Mouse (Mus musculus): ENCODE data around the gene Il3.
"Not testable (repeated sequence)": the region's sequence is repeated elsewhere in the genome, so short reads cannot be mapped to it uniquely, and the experiment has no call there.

Gene Il3

DNA sequence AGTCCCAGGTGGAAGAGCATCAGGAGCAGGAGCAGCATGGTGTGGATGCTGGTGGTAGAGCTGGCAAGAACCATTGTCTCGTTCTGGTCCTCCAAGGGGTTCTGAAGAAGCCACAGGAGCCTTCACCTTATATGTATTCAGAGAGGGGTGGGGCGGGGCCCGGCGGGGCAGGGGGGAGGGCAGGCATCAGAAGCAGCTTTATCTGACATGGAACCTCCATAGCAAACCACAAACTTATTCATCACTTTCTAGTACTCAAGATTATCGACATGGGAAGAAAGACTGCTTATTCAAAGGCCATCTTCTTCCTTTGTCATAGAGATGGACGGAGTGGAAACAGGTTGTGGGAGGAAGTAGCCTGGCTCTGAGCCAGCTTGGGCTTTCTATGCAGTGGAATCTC is at the start of gene Il3:
Gene Il3, minus strand, starts transcription at position 101 of the 400 bp plus-strand sequence.
- no peak for DNase-seq (ENCODE audit: extremely low read depth, low read depth)

DNA sequence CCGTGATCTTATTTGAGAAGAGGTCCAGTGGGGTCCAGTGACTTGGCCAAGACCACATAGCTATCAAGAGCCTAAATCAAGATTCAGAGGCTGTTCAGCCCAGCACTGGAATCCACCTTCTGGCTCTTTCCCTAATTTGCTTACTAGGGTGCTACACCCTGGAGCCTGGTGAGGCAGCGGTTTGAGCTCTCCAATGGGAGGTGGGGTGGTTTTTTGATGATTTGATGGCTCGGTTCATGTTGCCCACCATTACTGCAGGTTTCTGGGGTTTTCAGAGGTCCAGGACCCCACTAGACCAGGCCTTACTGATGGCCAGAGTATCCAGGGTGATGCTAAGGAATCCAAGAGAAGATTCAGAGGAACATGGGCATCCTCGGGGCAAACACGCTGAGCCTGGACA is 48.3 kb upstream of the Il3 start:
- no peak for DNase-seq (ENCODE audit: extremely low read depth, low read depth)

- DNase-seq (ENCODE audit: extremely low read depth, low read depth), result no peak
Observed at GRCm38 (mm10) chr11:54314740-54315139, 47.7 kb upstream of the Il3 start.

DNA sequence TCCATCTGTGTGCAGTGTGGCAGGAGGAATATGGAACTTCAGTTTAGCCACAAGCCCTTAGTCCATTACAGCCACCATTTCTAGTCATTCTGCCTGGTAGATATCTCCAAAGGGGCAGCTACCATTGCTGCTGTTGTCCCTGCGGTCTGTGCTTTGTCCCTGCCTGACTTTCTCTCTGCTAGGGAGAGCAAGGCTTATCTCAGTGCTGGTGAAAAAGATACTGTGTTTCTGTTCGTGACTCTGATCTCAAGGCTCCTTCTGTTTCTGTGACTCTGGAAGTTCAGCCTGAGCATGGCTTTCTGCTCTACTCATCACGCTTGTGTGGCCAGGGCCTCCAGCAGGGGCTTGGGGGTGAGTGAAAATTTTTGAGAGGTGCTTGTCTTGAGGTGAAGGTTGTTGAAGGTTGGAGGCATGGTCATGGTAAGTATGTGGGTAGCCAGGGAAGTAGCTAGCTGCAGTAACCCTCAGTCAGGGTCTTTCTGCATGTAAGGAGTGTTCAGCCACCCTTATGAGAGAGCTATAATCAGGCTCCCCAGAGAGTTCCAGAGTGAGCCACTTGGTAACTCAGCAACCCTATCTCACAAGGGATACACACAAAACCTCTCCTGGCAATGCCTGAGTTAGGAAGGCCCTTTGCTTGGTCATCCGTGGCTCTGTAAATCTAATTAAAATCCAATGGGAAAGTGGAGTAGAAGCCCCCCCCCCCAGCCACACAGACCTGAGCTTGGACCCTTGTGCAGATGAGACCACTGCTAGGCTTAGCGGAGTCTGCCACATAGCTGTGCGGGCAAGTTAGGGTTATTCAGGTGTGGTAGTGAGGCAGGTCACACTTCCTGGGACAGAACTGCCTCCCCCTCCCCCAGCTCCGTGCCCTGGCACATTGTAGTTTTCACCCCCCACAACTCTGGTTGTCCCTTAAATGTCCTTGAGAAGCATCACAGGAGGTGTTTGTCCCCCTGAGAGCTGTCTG is 46.6 kb upstream of the Il3 start:
- DNase-seq (ENCODE audit: extremely low read depth, low read depth), result peak; percentile 53

GRCm38 (mm10) chr11:54312603-54313002 is 45.5 kb upstream of the Il3 start:
- DNase-seq (ENCODE audit: extremely low read depth, low read depth), result no peak

- no peak for DNase-seq (ENCODE audit: extremely low read depth, low read depth)
Observed at GRCm38 (mm10) chr11:54312021-54312420, 44.9 kb upstream of the Il3 start.

GRCm38 (mm10) chr11:54310588-54310987 is 43.5 kb upstream of the Il3 start:
- no peak for DNase-seq (ENCODE audit: extremely low read depth, low read depth)

DNA sequence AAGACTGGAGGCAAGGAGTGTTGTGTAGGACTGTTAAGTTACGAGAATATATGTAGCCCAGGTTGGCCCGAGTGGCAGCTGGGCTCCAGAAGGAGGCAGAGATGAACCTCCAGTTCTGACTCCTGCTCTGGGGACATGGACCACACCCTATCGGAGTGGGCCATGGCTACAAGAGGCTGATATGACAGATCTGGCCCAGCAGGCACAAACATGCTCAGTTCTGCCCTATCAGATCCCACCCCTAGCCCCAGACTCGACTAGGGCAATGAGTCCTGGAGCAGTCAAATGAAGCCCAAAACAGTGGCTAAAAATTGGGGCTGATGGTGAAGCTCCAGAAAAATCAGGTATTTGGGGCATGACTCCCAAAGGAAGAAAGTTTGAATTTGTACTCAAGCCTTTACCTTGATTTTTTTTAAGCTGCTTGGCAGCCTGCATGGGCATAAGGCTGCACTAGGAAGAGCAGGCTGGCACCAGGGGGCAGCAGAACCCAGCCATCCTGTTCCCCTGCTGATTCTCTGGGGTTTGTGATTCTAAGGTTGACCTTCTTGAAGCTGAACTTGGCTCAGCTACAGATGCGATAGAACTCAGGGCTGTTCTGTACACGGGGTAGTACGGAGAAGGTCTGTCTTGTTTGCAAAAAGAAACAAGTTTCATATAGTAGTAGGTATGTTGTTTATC is 40.2 kb upstream of the Il3 start:
- DNase-seq (ENCODE audit: extremely low read depth, low read depth), result no peak

- DNase-seq (ENCODE audit: extremely low read depth, low read depth), result no peak
Observed at GRCm38 (mm10) chr11:54305331-54305730, 38.3 kb upstream of the Il3 start.

DNA sequence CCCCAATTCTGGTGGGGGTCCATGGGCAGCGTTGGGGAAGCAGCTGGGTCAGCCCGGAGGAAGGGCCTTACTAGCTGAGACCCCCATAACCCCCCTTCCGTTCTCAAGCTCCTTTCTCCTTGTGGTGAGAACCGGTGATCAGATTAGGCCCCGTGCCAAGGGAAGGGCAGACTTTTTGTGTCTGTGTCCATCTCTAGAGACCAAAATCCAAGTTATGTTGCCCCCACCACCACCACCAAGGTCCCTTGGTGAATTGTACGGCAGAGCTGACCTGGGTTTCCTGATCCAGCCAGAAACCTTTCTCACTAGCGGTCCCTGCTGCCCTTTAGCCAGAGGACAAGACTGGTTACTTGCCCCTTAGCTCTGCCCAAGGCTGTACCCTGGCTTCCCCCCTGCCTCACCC is 37.4 kb upstream of the Il3 start:
- DNase-seq (ENCODE audit: extremely low read depth, low read depth), result no peak

- no peak for DNase-seq (ENCODE audit: extremely low read depth, low read depth)
Observed at GRCm38 (mm10) chr11:54303728-54304470, 36.8 kb upstream of the Il3 start, which contains the start of gene Acsl6. Gene Acsl6 (plus strand): TSS chr11:54303798.

GRCm38 (mm10) chr11:54303076-54303727 is 36.1 kb upstream of the Il3 start:
- DNase-seq (ENCODE audit: extremely low read depth, low read depth), result no peak

DNA sequence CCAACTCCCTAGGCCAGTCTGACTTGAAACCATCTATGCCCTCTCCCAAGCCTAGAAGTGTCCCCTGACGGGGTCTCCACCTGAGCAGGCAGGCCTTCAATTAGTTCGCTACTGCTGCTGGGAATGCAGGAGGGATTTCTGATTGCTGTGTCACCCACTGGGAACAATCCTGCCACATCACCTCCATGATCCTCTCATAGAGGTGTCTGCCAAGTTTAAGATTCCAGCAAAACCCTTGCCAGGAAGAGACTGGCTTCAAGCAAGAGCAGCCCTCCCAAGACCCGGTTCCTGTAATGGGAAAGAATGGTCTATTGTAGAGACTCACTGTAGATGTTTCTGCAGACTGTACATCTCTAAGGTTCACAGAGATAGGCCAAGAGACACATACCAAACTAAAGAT is 35.5 kb upstream of the Il3 start:
- no peak for DNase-seq (ENCODE audit: extremely low read depth, low read depth)

DNA sequence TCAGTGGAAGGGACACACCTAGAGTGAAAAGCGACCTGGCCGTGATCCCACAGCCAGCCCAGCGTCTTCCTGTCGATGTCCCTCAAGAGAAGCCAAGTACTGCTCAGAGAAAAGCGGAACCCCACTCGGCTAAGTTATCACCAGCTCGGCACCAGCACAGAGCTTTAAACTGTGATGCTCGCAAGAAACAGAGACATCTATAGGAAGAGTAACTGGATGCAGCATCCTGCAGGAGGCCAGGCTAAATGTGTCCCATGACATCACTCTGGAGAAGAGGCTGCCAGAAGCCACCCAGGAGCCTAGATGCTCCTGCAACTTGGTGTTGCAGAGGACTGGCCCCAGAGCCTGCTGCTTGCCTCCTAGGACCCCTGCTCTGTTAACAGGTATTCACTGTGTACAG is 34.9 kb upstream of the Il3 start:
- no peak for DNase-seq (ENCODE audit: extremely low read depth, low read depth)

- DNase-seq (ENCODE audit: extremely low read depth, low read depth), result no peak
Observed at GRCm38 (mm10) chr11:54298777-54299176, 31.7 kb upstream of the Il3 start.

- DNase-seq (ENCODE audit: extremely low read depth, low read depth), result not testable (repeated sequence)
Observed at GRCm38 (mm10) chr11:54297471-54297870, 30.4 kb upstream of the Il3 start.

DNA sequence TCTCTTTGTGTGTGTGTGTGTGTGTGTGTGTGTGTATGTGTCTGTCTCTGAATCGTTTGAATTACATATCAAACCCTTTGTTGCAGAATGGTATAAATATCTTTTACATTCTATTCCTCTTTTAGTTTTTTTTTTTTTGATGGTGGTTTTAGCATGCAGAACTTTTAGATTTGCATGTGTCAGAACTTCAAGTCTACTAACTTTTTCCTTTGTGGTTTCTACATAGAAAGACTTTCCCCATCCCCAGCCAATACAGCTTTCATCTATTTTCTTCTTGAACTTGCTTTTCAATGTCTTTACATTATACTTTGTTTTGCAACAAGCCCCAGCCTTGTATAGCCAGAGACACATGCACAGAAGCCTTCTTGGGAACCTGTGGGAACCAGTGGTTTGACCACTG is 29.7 kb upstream of the Il3 start:
- DNase-seq (ENCODE audit: extremely low read depth, low read depth), result no peak

DNA sequence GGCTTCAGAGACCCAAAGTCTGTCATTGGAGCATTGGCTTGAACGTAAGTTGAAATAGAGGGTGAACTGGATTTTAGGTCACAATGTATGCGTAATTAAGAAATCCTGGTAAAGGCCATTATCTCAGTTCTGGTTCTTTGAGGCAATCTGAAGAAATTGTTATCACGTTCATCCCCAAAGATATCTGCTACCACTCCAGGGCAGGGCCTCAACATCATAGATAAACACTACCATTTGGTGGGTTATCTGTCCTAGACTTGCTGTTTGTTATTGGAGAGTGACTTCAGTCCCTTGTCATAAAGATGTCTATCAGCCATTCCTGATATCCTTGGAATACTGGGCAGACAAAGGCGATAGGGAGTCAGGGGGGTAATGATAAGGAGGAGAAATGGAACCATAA is 28.9 kb upstream of the Il3 start:
- no peak for DNase-seq (ENCODE audit: extremely low read depth, low read depth)

DNA sequence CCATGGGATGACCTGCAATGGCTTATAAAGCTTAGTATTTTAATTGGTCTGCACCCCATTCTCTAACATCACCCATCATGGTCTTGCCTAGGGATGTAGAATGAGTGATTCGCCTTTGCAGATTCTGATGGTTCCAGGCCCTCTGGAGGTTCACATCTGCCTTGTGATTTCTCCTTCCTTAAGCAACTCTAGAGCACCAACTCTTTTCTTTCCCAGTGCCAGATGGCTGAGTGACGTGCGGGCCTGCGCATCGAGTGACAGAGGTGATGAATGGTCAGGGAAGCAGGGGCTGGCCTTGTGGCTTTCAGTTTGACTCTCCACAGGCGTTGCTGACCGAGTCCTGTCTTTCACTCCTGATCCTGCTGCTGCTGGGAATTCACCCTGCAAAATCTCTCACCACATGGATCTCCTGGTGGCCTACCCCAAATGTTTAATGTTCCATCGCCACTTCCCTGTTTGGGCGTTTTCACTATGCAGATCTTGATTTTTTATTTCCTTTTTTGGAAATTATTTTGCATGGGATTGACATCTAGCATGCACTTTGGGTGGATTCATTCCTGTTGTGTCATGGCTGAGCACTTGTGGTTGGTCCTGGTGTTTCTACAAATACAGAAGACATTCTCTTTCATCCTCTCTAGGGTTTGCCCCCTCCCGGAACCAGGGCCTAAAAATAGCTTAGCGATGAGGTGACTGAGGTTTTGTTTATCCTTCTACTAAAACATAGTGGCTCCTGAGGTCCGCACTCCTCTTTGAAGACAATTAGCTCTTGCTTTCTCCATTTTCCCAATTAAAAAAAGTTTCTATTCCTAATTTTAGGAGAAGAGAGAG is 27.1 kb upstream of the Il3 start:
- DNase-seq (ENCODE audit: extremely low read depth, low read depth), result no peak

DNA sequence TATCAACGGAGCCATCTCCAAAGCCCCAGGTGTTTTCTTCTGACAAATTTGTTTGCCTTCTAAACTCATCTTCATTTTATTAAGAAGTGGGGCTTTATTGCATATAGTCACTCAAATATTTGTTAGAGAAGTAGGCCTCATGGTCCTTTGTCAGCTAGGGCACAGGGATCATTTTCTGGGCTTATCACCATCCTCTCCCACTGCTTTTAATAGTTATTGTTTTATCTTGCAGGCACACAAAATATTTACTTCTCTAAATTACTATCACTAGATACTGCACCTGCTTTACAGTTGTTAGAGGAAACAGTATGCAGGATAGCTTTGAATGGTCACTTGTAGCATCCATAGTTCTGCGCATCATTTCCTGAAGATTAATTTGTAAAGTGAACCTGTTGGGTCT is 25.1 kb upstream of the Il3 start:
- peak; percentile 71 for DNase-seq (ENCODE audit: extremely low read depth, low read depth)

Data from MEL-GATA-1-ER (cell line).